Mouse (Mus musculus) thymus, adult 2 months (tissue): ENCODE measurements around the gene Zfhx3. TPM values are rescaled to one million over a fixed set of nuclear protein-coding genes. Genes with fewer than 3 reads are reported as not detected.

Source experiments
- DNase-seq: peaks from one replicate; pipeline ENCODE4 v3.0.0; 2021
- H3K27ac ChIP-seq: fragments of 200-500 bp; 2 replicates; pipeline ENCODE4 v1.5.1; 2012; ENCODE audit warnings: low read length, control low read depth; ENCODE audit not compliant: control insufficient read depth, insufficient read depth
- H3K27me3 ChIP-seq: fragments of 200-500 bp; 2 replicates; pipeline ENCODE4 v1.6.1; 2012; ENCODE audit warnings: mild to moderate bottlenecking, low read length, moderate library complexity, mixed read lengths; ENCODE audit not compliant: control insufficient read depth, insufficient read depth
- H3K36me3 ChIP-seq: fragments of 200-500 bp; 2 replicates; pipeline ENCODE4 v1.6.1; 2012; ENCODE audit warnings: mild to moderate bottlenecking, low read length, moderate library complexity; ENCODE audit not compliant: control insufficient read depth, insufficient read depth
- H3K4me1 ChIP-seq: fragments of 200-500 bp; replicated peaks from 2 replicates; pipeline ENCODE4 v1.6.1; 2012; ENCODE audit warnings: low read length; ENCODE audit not compliant: control insufficient read depth, insufficient read depth
- H3K4me3 ChIP-seq: fragments of 200-500 bp; 2 replicates; pipeline ENCODE4 v1.5.1; 2012; ENCODE audit warnings: mild to moderate bottlenecking, low read length, control low read depth, moderate library complexity; ENCODE audit not compliant: control insufficient read depth, insufficient read depth
- CTCF ChIP-seq: fragments of 200-500 bp; IDR thresholded peaks from 2 replicates; pipeline ENCODE4 v1.5.1; 2012; ENCODE audit warnings: mild to moderate bottlenecking, control low read depth, low read length, moderate library complexity, borderline replicate concordance; ENCODE audit not compliant: control insufficient read depth, poor library complexity, insufficient read depth; ENCODE audit errors: extremely low read depth
- POLR2A ChIP-seq: fragments of 200-500 bp; IDR thresholded peaks from 2 replicates; pipeline ENCODE4 v1.6.1; 2012; ENCODE audit warnings: mild to moderate bottlenecking, low read length, control low read depth, moderate library complexity; ENCODE audit not compliant: control insufficient read depth, poor library complexity, insufficient read depth; ENCODE audit errors: extremely low read depth
- WGBS: fragments of 180-500 bp; shearing (Covaris S2); methylation state at CpG from one replicate; pipeline ENCODE4 v1.1.7; 2018; 5-methylcytosine and 5-hydroxymethylcytosine counted together
- polyA plus RNA-seq: library from polyadenylated mRNA; depleted of rRNA; stranded (reverse); fragments of >200 nt; gene quantifications from 2 replicates; pipeline ENCODE4 v1.2.3, GENCODE M21; 2012

The Zfhx3 gene
- polyA plus RNA-seq, 1 experiment, result 1.1 TPM

- 39% methylated on average over 6 of the region's 6 CpGs for WGBS
- H3K27ac ChIP-seq, result no peak overlapping the region
- H3K4me3 ChIP-seq, result no peak overlapping the region
- peaks cover 18% of the 10 kb centered on the region for H3K4me1 ChIP-seq
- DNase-seq, result no peak
- no peak for TF ChIP-seq CTCF
- no peak for TF ChIP-seq POLR2A
- no peaks in the 10 kb centered on the region for H3K36me3 ChIP-seq
- no peaks in the 10 kb centered on the region for H3K27me3 ChIP-seq
These were observed 973.0 kb downstream of the Zfhx3 start for GRCm38 (mm10) chr8:108915425-108915824.

- no peaks in the 10 kb centered on the region for H3K36me3 ChIP-seq
- no peak overlapping the region for H3K27ac ChIP-seq
- no peak overlapping the region for H3K4me3 ChIP-seq
- no peaks in the 10 kb centered on the region for H3K27me3 ChIP-seq
- no peak for DNase-seq
- WGBS, result 94% methylated on average over 6 of the region's 6 CpGs
- TF ChIP-seq POLR2A (no peak), CTCF (no peak)
- H3K4me1 ChIP-seq, result peaks cover 14% of the 10 kb centered on the region
These were observed 973.4 kb downstream of the Zfhx3 start for GRCm38 (mm10) chr8:108915876-108916275.

- Histone ChIP-seq H3K4me1 (peaks cover 9% of the 10 kb centered on the region), H3K27me3 (no peaks in the 10 kb centered on the region), H3K4me3 (no peak overlapping the region), H3K36me3 (no peaks in the 10 kb centered on the region), H3K27ac (no peak overlapping the region)
- TF ChIP-seq CTCF (no peak), POLR2A (no peak)
- WGBS, result 98% methylated on average over 7 of the region's 7 CpGs
- DNase-seq, result no peak
These were observed 977.7 kb downstream of the Zfhx3 start for GRCm38 (mm10) chr8:108920151-108920550.

GRCm38 (mm10) chr8:108923161-108923560 is 980.7 kb downstream of the Zfhx3 start:
- 21% methylated on average over 6 of the region's 6 CpGs for WGBS
- Histone ChIP-seq H3K27me3 (no peaks in the 10 kb centered on the region), H3K4me1 (0 out of 2 replicates have a peak, but pooled peaks cover 2% of the 10 kb centered on the region), H3K4me3 (no peak overlapping the region), H3K27ac (no peak overlapping the region), H3K36me3 (no peaks in the 10 kb centered on the region)
- TF ChIP-seq CTCF (peak; percentile 24; the same call in 1 of the 2 replicates), POLR2A (no peak)
- peak; percentile 35 for DNase-seq

- Histone ChIP-seq H3K27ac (no peak overlapping the region), H3K4me3 (no peak overlapping the region), H3K36me3 (no peaks in the 10 kb centered on the region), H3K27me3 (no peaks in the 10 kb centered on the region), H3K4me1 (0 out of 2 replicates have a peak, but pooled peaks cover 2% of the 10 kb centered on the region)
- DNase-seq, result no peak
- 93% methylated on average over 9 of the region's 9 CpGs for WGBS
- no peak for TF ChIP-seq POLR2A
- TF ChIP-seq CTCF, result no peak
These were observed 982.1 kb downstream of the Zfhx3 start for GRCm38 (mm10) chr8:108924526-108924925.

- DNase-seq, result no peak
- no peak for TF ChIP-seq POLR2A
- no peak for TF ChIP-seq CTCF
- H3K4me1 ChIP-seq, result 0 out of 2 replicates have a peak, but pooled peaks cover 2% of the 10 kb centered on the region
- no peaks in the 10 kb centered on the region for H3K27me3 ChIP-seq
- WGBS, result 93% methylated on average over 11 of the region's 11 CpGs
- H3K36me3 ChIP-seq, result no peaks in the 10 kb centered on the region
- no peak overlapping the region for H3K4me3 ChIP-seq
- H3K27ac ChIP-seq, result no peak overlapping the region
These were observed 983.7 kb downstream of the Zfhx3 start for GRCm38 (mm10) chr8:108926106-108926505.

GRCm38 (mm10) chr8:108930635-108931034 is 988.2 kb downstream of the Zfhx3 start:
- no peak overlapping the region for H3K4me3 ChIP-seq
- no peak for TF ChIP-seq POLR2A
- no peak for TF ChIP-seq CTCF
- WGBS, result 95% methylated on average over 5 of the region's 5 CpGs
- no peaks in the 10 kb centered on the region for H3K36me3 ChIP-seq
- H3K4me1 ChIP-seq, result peaks cover 2% of the 10 kb centered on the region; the same call in 1 of the 2 replicates
- DNase-seq, result no peak
- no peak overlapping the region for H3K27ac ChIP-seq
- H3K27me3 ChIP-seq, result no peaks in the 10 kb centered on the region
